Mouse (Mus musculus) left cerebral cortex, postnatal 4 days (tissue): Measurements from ENCODE around the gene Wee1. TPM values are rescaled to one million over a fixed set of nuclear protein-coding genes. Genes with fewer than 3 reads are reported as not detected.
A peak's percentile ranks its signal among the peaks of the same experiment; 100 is the strongest.
"Not testable (repeated sequence)": the region's sequence is repeated elsewhere in the genome, so short reads cannot be mapped to it uniquely, and the experiment has no call there.

Experiments used
- DNase-seq: peaks from one replicate; pipeline ENCODE4 v3.0.0-alpha.2; 2022
- intact Hi-C: fragments of 180-260 bp; cut with DNase I; formaldehyde crosslinking; loops from one replicate; pipeline ENCODE4 v1.15.1; 2025
- total RNA-seq, 2 experiments: library from RNA; stranded (reverse); gene quantifications; 2 replicates each; pipeline ENCODE4 v1.2.3; 2021

The Wee1 gene
- total RNA-seq, 2 experiments from 2014 or later: 4.5 to 4.8 TPM

GRCm38 (mm10) chr7:110122289-110122564, 381 bp downstream of the Wee1 start:
- DNase-seq: no peak
- intact Hi-C loops: no loop called here

- intact Hi-C loops: no loop called here
- DNase-seq: peak; percentile 45
These were observed 948 bp downstream of the Wee1 start for GRCm38 (mm10) chr7:110122565-110123422.

- intact Hi-C loops: no loop called here
- DNase-seq: no peak
These were observed 2.2 kb downstream of the Wee1 start for GRCm38 (mm10) chr7:110123844-110124555.

- intact Hi-C loops: no loop called here
- DNase-seq: no peak
These were observed 6.7 kb downstream of the Wee1 start for GRCm38 (mm10) chr7:110128566-110128965.

- DNase-seq, intact Hi-C loops: not testable (repeated sequence)
These were observed 10.4 kb downstream of the Wee1 start for GRCm38 (mm10) chr7:110132272-110132671.

- intact Hi-C loops: no loop called here
These were observed 12.1 kb downstream of the Wee1 start for GRCm38 (mm10) chr7:110133988-110134387.

GRCm38 (mm10) chr7:110138538-110138937, 16.7 kb downstream of the Wee1 start:
- DNase-seq: no peak
- intact Hi-C loops: no loop called here

More at GRCm38 (mm10) chr7:110133988-110134387, 12.1 kb downstream of the Wee1 start:
- DNase-seq: no peak

GRCm38 (mm10) chr7:110143863-110144262, 22.0 kb downstream of the Wee1 start:
- intact Hi-C loops: no loop called here
- no peak for DNase-seq

GRCm38 (mm10) chr7:110152891-110153290, 31.0 kb downstream of the Wee1 start:
- intact Hi-C loops: no loop called here
- no peak for DNase-seq

GRCm38 (mm10) chr7:110156712-110157260, 34.9 kb downstream of the Wee1 start:
- no peak for DNase-seq
- intact Hi-C loops: no loop called here

- no peak for DNase-seq
- intact Hi-C loops: no loop called here
These were observed 35.5 kb downstream of the Wee1 start for GRCm38 (mm10) chr7:110157261-110157910.

- intact Hi-C loops: no loop called here
- DNase-seq: no peak
These were observed 36.2 kb downstream of the Wee1 start for GRCm38 (mm10) chr7:110158073-110158472.

GRCm38 (mm10) chr7:110160109-110160508, 38.3 kb downstream of the Wee1 start:
- not testable (repeated sequence) for DNase-seq
- intact Hi-C loops: loop anchor here (5.0 kb wide), 1 partner anchor 467 kb away; the partner anchor contains the start of gene Adm

GRCm38 (mm10) chr7:110160601-110161000, 38.8 kb downstream of the Wee1 start:
- DNase-seq: no peak

GRCm38 (mm10) chr7:110163024-110163423, 41.2 kb downstream of the Wee1 start:
- intact Hi-C loops: loop anchor here (5.0 kb wide), 1 partner anchor 464 kb away; the partner anchor contains the start of gene Adm

More at GRCm38 (mm10) chr7:110160601-110161000, 38.8 kb downstream of the Wee1 start:
- intact Hi-C loops: loop anchor here (5.0 kb wide), 1 partner anchor 467 kb away; the partner anchor contains the start of gene Adm

GRCm38 (mm10) chr7:110164103-110164681, 42.3 kb downstream of the Wee1 start:
- intact Hi-C loops: loop anchor here (5.0 kb wide), 1 partner anchor 463 kb away; the partner anchor contains the start of gene Adm

More at GRCm38 (mm10) chr7:110163024-110163423, 41.2 kb downstream of the Wee1 start:
- peak; percentile 8 for DNase-seq

GRCm38 (mm10) chr7:110164712-110165122, 42.9 kb downstream of the Wee1 start:
- intact Hi-C loops: loop anchor here (5.0 kb wide), 2 partner anchors 103 to 463 kb away; partner anchors contain the start of gene Adm

More at GRCm38 (mm10) chr7:110164103-110164681, 42.3 kb downstream of the Wee1 start:
- peak; percentile 82 for DNase-seq

GRCm38 (mm10) chr7:110166233-110166632, 44.4 kb downstream of the Wee1 start:
- intact Hi-C loops: loop anchor here (5.0 kb wide), 1 partner anchor 101 kb away; no protein-coding TSS in a partner anchor
- DNase-seq: no peak

More at GRCm38 (mm10) chr7:110164712-110165122, 42.9 kb downstream of the Wee1 start:
- peak; percentile 93 for DNase-seq

GRCm38 (mm10) chr7:110179208-110179607, 57.4 kb downstream of the Wee1 start:
- DNase-seq: no peak
- intact Hi-C loops: no loop called here

GRCm38 (mm10) chr7:110180613-110181012, 58.8 kb downstream of the Wee1 start:
- no peak for DNase-seq
- intact Hi-C loops: no loop called here
